ENCODE assay signal across 8 mouse cellular contexts in genomic region chr8:121951656-121952009, GRCm38 (mm10). TPM values are rescaled to one million over a fixed set of nuclear protein-coding genes. Genes with fewer than 3 reads are reported as not detected.
DNase-seq lines count a peak whose midpoint lies in the region; ATAC-seq and TF ChIP-seq lines count a peak whose summit lies in the region.

No protein-coding gene starts in this region.

- H3K9me3 ChIP-seq in heart, embryonic 13.5 days: no peaks in the 10 kb centered on the region
- no peaks in the 10 kb centered on the region for H3K9me3 ChIP-seq in heart, postnatal 0 days (replicated peaks; ENCODE audit: control insufficient read depth, low read length)
- no peaks in the 10 kb centered on the region for H3K9me3 ChIP-seq in midbrain, embryonic 11.5 days (ENCODE audit: control insufficient read depth, low read length)

- H3K9ac ChIP-seq in heart, embryonic 13.5 days: peak overlapping the region; percentile 99
- H3K9ac ChIP-seq in heart, postnatal 0 days (replicated peaks; ENCODE audit: low read depth, low read length): peak overlapping the region; percentile 97
- peak overlapping the region; percentile 98 for H3K9ac ChIP-seq in midbrain, embryonic 11.5 days (ENCODE audit: low read length)

- H3K4me3 ChIP-seq in heart, embryonic 13.5 days: peak overlapping the region; percentile 86
- H3K4me3 ChIP-seq in heart, postnatal 0 days (ENCODE audit: low read depth, low read length): peak overlapping the region; percentile 75
- peak overlapping the region; percentile 96 for H3K4me3 ChIP-seq in midbrain, embryonic 11.5 days (ENCODE audit: low read depth, low read length)

- ATAC-seq in heart, embryonic 13.5 days (ENCODE audit: extremely low read depth, insufficient number of reproducible peaks, low FRiP score, low TSS enrichment): no peak
- ATAC-seq in heart, postnatal 0 days (ENCODE audit: insufficient read depth, low read depth): no peak
- no peak for ATAC-seq in midbrain, embryonic 11.5 days (ENCODE audit: low FRiP score)
- no peak for ATAC-seq in granulocyte monocyte progenitor cell, adult 5-6 weeks (replicated peaks; ENCODE audit: poor library complexity, severe bottlenecking)

- intact Hi-C loops in heart, postnatal 36 days (cut with DNase I): no loop called here

- WGBS in heart, embryonic 13.5 days: 22% methylated on average over 7 of the region's 7 CpGs
- WGBS in heart, postnatal 0 days: 22% methylated on average over 7 of the region's 7 CpGs
- WGBS in midbrain, embryonic 11.5 days: 37% methylated on average over 7 of the region's 7 CpGs

- TF ChIP-seq EP300 in heart, postnatal 0 days (IDR thresholded peaks at IDR 0.05; ENCODE audit: low read depth): no peak

- H3K4me1 ChIP-seq in heart, embryonic 13.5 days: peaks cover 79% of the 10 kb centered on the region
- H3K4me1 ChIP-seq in heart, postnatal 0 days (ENCODE audit: control insufficient read depth, insufficient read depth): peaks cover 29% of the 10 kb centered on the region
- H3K4me1 ChIP-seq in midbrain, embryonic 11.5 days (ENCODE audit: control insufficient read depth, insufficient read depth, low read length): peaks cover 25% of the 10 kb centered on the region

- DNase-seq in heart, postnatal 36 days: no peak
- DNase-seq in MN1 (ENCODE audit: low spot score): peak; percentile 46
- no peak for DNase-seq in heart, postnatal 0 days (ENCODE audit: low spot score)
- no peak for DNase-seq in midbrain, embryonic 11.5 days (ENCODE audit: low spot score, missing footprints)
- no peak for DNase-seq in frontal cortex, postnatal 36 days (ENCODE audit: low spot score in 2 of 2)
- no peak for DNase-seq in left cerebral cortex, adult 9 months (ENCODE audit: low spot score in 2 of 2)

- peaks cover 33% of the 10 kb centered on the region for H3K36me3 ChIP-seq in heart, embryonic 13.5 days
- H3K36me3 ChIP-seq in heart, postnatal 0 days (replicated peaks; ENCODE audit: control insufficient read depth, insufficient read depth, low read length): peaks cover 19% of the 10 kb centered on the region
- no peaks in the 10 kb centered on the region; the same call in none of the 2 replicates for H3K36me3 ChIP-seq in midbrain, embryonic 11.5 days (ENCODE audit: control insufficient read depth, insufficient read depth, low read length)

- H3K4me2 ChIP-seq in heart, embryonic 13.5 days: peak overlapping the region; percentile 97
- peak overlapping the region; percentile 68 for H3K4me2 ChIP-seq in heart, postnatal 0 days (ENCODE audit: low read depth, low read length)
- peak overlapping the region; percentile 94 for H3K4me2 ChIP-seq in midbrain, embryonic 11.5 days

- no peaks in the 10 kb centered on the region for H3K27me3 ChIP-seq in heart, embryonic 13.5 days (replicated peaks)
- H3K27me3 ChIP-seq in heart, postnatal 0 days (ENCODE audit: control insufficient read depth, insufficient read depth, low read length): no peaks in the 10 kb centered on the region
- no peaks in the 10 kb centered on the region for H3K27me3 ChIP-seq in midbrain, embryonic 11.5 days (ENCODE audit: control insufficient read depth, insufficient read depth, low read length)

- no peak for TF ChIP-seq CTCF in heart, postnatal 0 days (IDR thresholded peaks at IDR 0.05; ENCODE audit: low read depth)

- peak overlapping the region; percentile 97 for H3K27ac ChIP-seq in heart, embryonic 13.5 days (replicated peaks)
- peak overlapping the region; percentile 99 for H3K27ac ChIP-seq in heart, postnatal 0 days (ENCODE audit: low read depth)
- H3K27ac ChIP-seq in midbrain, embryonic 11.5 days (ENCODE audit: low read depth, low read length): no peak overlapping the region

RNA-seq across cellular contexts. Expression of gene Banp, which starts 2.1 kb away (rescaled TPM):
- polyA plus RNA-seq in heart, embryonic 13.5 days (2015; fragmentation: Nextera tagmentation; extraction: Ambion mirVana): 23.1 and 30.4 TPM in 2 replicates
- 10 to 100 TPM in 1 of 2 experiments, 1 to 10 TPM in 1; 8.5 to 19.2 TPM for total RNA-seq in heart, postnatal 36 days (2021)
- total RNA-seq in heart, postnatal 0 days (2014; rRNA removed; ENCODE audit: low replicate concordance): 23.0 and 27.9 TPM in 2 replicates
- polyA plus RNA-seq in heart, postnatal 0 days (2015; fragmentation: Nextera tagmentation; extraction: Ambion mirVana): 10.6 and 17.9 TPM in 2 replicates
- polyA plus RNA-seq in midbrain, embryonic 11.5 days (2014; fragmentation: Nextera tagmentation; extraction: Ambion mirVana): 48.8 and 53.4 TPM in 2 replicates
- total RNA-seq in granulocyte monocyte progenitor cell, adult 5-6 weeks (2014; fragmentation: Nextera tagmentation): 12.9 and 16.4 TPM in 2 replicates
- 19.3 and 31.1 TPM in 2 replicates for total RNA-seq in granulocyte monocyte progenitor cell, adult 5-6 weeks (2017)

RNA-seq across cellular contexts. Expression of gene Car5a, which starts 6.9 kb away (rescaled TPM):
- 0.12 and 0.31 TPM in 2 replicates for polyA plus RNA-seq in heart, embryonic 13.5 days (2015; fragmentation: Nextera tagmentation; extraction: Ambion mirVana)
- not detected for total RNA-seq in heart, postnatal 36 days (2021)
- not detected in 2 replicates for total RNA-seq in heart, postnatal 0 days (2014; rRNA removed; ENCODE audit: low replicate concordance)
- not detected in 2 replicates for polyA plus RNA-seq in heart, postnatal 0 days (2015; fragmentation: Nextera tagmentation; extraction: Ambion mirVana)
- 0.14 TPM in 1 of 2 replicates, not detected in the other for polyA plus RNA-seq in midbrain, embryonic 11.5 days (2014; fragmentation: Nextera tagmentation; extraction: Ambion mirVana)
- total RNA-seq in granulocyte monocyte progenitor cell, adult 5-6 weeks (2014; fragmentation: Nextera tagmentation): not detected in 2 replicates
- not detected in 2 replicates for total RNA-seq in granulocyte monocyte progenitor cell, adult 5-6 weeks (2017)

RNA-seq across cellular contexts. Expression of gene Slc7a5, which starts 44.1 kb away (rescaled TPM):
- 16.1 and 17.3 TPM in 2 replicates for polyA plus RNA-seq in heart, embryonic 13.5 days (2015; fragmentation: Nextera tagmentation; extraction: Ambion mirVana)
- 1 to 10 TPM; 3.1 to 3.6 TPM for total RNA-seq in heart, postnatal 36 days (2021)
- total RNA-seq in heart, postnatal 0 days (2014; rRNA removed; ENCODE audit: low replicate concordance): 24.7 and 27.1 TPM in 2 replicates
- 5.8 and 7.1 TPM in 2 replicates for polyA plus RNA-seq in heart, postnatal 0 days (2015; fragmentation: Nextera tagmentation; extraction: Ambion mirVana)
- polyA plus RNA-seq in midbrain, embryonic 11.5 days (2014; fragmentation: Nextera tagmentation; extraction: Ambion mirVana): 34.9 and 36.5 TPM in 2 replicates
- total RNA-seq in granulocyte monocyte progenitor cell, adult 5-6 weeks (2014; fragmentation: Nextera tagmentation): 63.5 and 63.6 TPM in 2 replicates
- total RNA-seq in granulocyte monocyte progenitor cell, adult 5-6 weeks (2017): 22.8 and 29.4 TPM in 2 replicates
